Mouse (Mus musculus): Measurements from ENCODE around the gene Gm32742.

DNA sequence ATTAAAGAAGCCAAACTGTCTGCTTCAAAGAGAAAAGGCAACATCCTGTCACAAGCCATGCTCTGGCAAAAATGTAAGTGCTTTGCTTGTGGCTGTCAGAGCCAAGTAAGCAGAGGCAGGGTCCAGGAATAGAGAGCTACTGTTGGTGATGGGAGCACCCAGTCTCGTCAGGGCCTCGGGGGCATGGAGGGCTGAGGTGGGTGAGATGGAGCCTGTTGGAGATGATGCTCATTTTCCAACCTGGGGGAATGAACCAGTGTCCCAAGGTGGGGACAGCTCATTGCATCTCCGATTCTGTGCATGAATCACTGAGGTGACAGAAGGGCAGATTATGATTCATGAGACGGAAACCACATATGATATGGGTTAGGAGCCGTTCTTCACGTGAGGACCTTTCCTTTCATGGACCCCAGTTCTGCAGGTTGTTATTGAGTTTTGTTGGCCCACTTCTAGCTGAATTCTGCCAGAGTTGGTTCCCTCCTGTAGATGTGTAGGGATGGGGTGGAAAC lies 48.5 kb upstream of the Gm32742 start:
- TF ChIP-seq MAX (IDR thresholded peaks at IDR 0.05) (no peak), CTCF (IDR thresholded peaks at IDR 0.05; ENCODE audit: control insufficient read depth, insufficient read depth, insufficient read length) (no peak), USF1 (IDR thresholded peaks at IDR 0.05; ENCODE audit: low read depth) (no peak), FOSL1 (IDR thresholded peaks at IDR 0.05; ENCODE audit: insufficient read depth, low read length, poor library complexity, severe bottlenecking) (no peak), CEBPB (IDR thresholded peaks at IDR 0.05; ENCODE audit: low read depth) (no peak), MYOD1 (IDR thresholded peaks at IDR 0.05; ENCODE audit: control insufficient read depth, insufficient read length, low read depth) (no peak), MYOG (IDR thresholded peaks at IDR 0.05; ENCODE audit: control insufficient read depth, extremely low read depth, insufficient read length) (no peak)
